Comparison of ENCODE assay signal across 8 mouse cellular contexts in the genomic region with DNA sequence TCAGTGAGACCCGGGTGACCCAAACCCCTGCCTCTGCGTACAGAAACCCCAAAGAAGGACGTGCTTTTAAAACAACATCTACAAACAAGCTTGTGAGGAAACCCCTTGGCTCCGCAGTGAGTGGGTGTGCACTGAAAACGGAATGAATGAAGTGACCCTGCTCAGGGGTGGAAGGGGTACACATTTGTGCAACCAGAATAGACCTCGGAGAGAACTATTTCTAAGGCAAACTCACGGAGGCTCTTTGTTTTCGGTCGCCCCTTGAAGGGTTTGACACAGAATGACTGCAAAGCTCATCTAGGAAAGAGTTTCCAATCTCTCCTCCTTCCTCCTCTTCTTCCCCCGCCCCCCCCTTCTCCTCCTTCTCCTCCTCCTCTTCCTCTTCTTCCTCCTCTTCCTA.
DNase-seq lines count a peak whose midpoint lies in the region; ATAC-seq and TF ChIP-seq lines count a peak whose summit lies in the region.
"Had no signal": no experiment of that assay in that cellular context is flagged by ENCODE, and none has a peak within 500 bp of the region (broad histone marks: within the 10 kb centered on the region; RNA-seq: fewer than 3 reads in every experiment).

No protein-coding gene starts in this region.

- H3K36me3 ChIP-seq in lung, embryonic 14.5 days (ENCODE audit: insufficient read depth): no peaks in the 10 kb centered on the region
- H3K36me3 ChIP-seq in forebrain, embryonic 16.5 days (ENCODE audit: control insufficient read depth, insufficient read depth): no peaks in the 10 kb centered on the region
- H3K36me3 ChIP-seq in limb, embryonic 11.5 days (ENCODE audit: control insufficient read depth, insufficient read depth, low read length): no peaks in the 10 kb centered on the region
- no peaks in the 10 kb centered on the region for H3K36me3 ChIP-seq in neural tube, embryonic 14.5 days (ENCODE audit: control insufficient read depth, insufficient read depth, low read length)
- H3K36me3 ChIP-seq: G1E had no signal

- no peak overlapping the region for H3K9ac ChIP-seq in lung, embryonic 14.5 days
- H3K9ac ChIP-seq in forebrain, embryonic 16.5 days (replicated peaks; ENCODE audit: low read depth, low read length): no peak overlapping the region; the same call in 1 of the 2 replicates
- H3K9ac ChIP-seq in limb, embryonic 11.5 days (ENCODE audit: low read length): no peak overlapping the region
- no peak overlapping the region for H3K9ac ChIP-seq in neural tube, embryonic 14.5 days (replicated peaks; ENCODE audit: low read depth, low read length)

- no peaks in the 10 kb centered on the region for H3K27me3 ChIP-seq in lung, embryonic 14.5 days (ENCODE audit: insufficient read depth, low read length)
- H3K27me3 ChIP-seq in forebrain, embryonic 16.5 days (replicated peaks; ENCODE audit: control insufficient read depth, insufficient read depth, low read length): no peaks in the 10 kb centered on the region
- H3K27me3 ChIP-seq in limb, embryonic 11.5 days (ENCODE audit: control insufficient read depth, insufficient read depth, low read length): no peaks in the 10 kb centered on the region
- no peaks in the 10 kb centered on the region for H3K27me3 ChIP-seq in neural tube, embryonic 14.5 days (ENCODE audit: control insufficient read depth, insufficient read depth, low read length)

- TF ChIP-seq CTCF in lung, embryonic 14.5 days (IDR thresholded peaks at IDR 0.05; ENCODE audit: low read depth): no peak

- no peak for ATAC-seq in lung, embryonic 14.5 days (ENCODE audit: insufficient read depth)
- ATAC-seq in forebrain, embryonic 16.5 days: no peak
- ATAC-seq in limb, embryonic 11.5 days (ENCODE audit: insufficient number of reproducible peaks, low FRiP score, low TSS enrichment, low read depth): no peak
- no peak for ATAC-seq in neural tube, embryonic 14.5 days (ENCODE audit: low read depth)

- H3K4me2 ChIP-seq in lung, embryonic 14.5 days: peak overlapping the region; percentile 63
- peak overlapping the region; percentile 66 for H3K4me2 ChIP-seq in forebrain, embryonic 16.5 days (ENCODE audit: low read length)
- peak overlapping the region; percentile 24; the same call in 1 of the 2 replicates for H3K4me2 ChIP-seq in limb, embryonic 11.5 days (ENCODE audit: low read depth, severe bottlenecking)
- H3K4me2 ChIP-seq in neural tube, embryonic 14.5 days (ENCODE audit: low read depth, low read length): peak overlapping the region; percentile 53

- no peak overlapping the region for H3K27ac ChIP-seq in lung, embryonic 14.5 days (ENCODE audit: low read depth)
- no peak overlapping the region; the same call in 1 of the 2 replicates for H3K27ac ChIP-seq in forebrain, embryonic 16.5 days (ENCODE audit: low read length)
- no peak overlapping the region for H3K27ac ChIP-seq in limb, embryonic 11.5 days (replicated peaks; ENCODE audit: low read depth, low read length)
- no peak overlapping the region for H3K27ac ChIP-seq in neural tube, embryonic 14.5 days (ENCODE audit: low read depth, low read length)

- DNase-seq in lung, embryonic 14.5 days: no peak
- DNase-seq in lung, postnatal 36 days: no peak
- DNase-seq in limb, embryonic 11.5 days (ENCODE audit: low spot score): no peak
- no peak for DNase-seq in testis, postnatal 10 days (ENCODE audit: low spot score)
- no peak for DNase-seq in kidney, adult 9 months

- H3K4me1 ChIP-seq in lung, embryonic 14.5 days (ENCODE audit: insufficient read depth): peaks cover 10% of the 10 kb centered on the region
- peaks cover 31% of the 10 kb centered on the region for H3K4me1 ChIP-seq in forebrain, embryonic 16.5 days (replicated peaks; ENCODE audit: control insufficient read depth, insufficient read depth, low read length)
- peaks cover 19% of the 10 kb centered on the region for H3K4me1 ChIP-seq in limb, embryonic 11.5 days (ENCODE audit: control insufficient read depth, insufficient read depth, low read length)
- peaks cover 23% of the 10 kb centered on the region; the same call in 1 of the 2 replicates for H3K4me1 ChIP-seq in neural tube, embryonic 14.5 days (ENCODE audit: control insufficient read depth, insufficient read depth, low read length)

- WGBS in lung, embryonic 14.5 days: 14% methylated on average over 10 of the region's 10 CpGs
- WGBS in forebrain, embryonic 16.5 days: 9% methylated on average over 10 of the region's 10 CpGs
- WGBS in limb, embryonic 11.5 days: 15% methylated on average over 10 of the region's 10 CpGs
- WGBS in neural tube, embryonic 14.5 days: 13% methylated on average over 10 of the region's 10 CpGs

- H3K4me3 ChIP-seq in lung, embryonic 14.5 days (ENCODE audit: low read depth, low read length): no peak overlapping the region
- peak overlapping the region; percentile 43 for H3K4me3 ChIP-seq in forebrain, embryonic 16.5 days (replicated peaks; ENCODE audit: low read length)
- no peak overlapping the region for H3K4me3 ChIP-seq in limb, embryonic 11.5 days (ENCODE audit: low read depth, low read length)
- H3K4me3 ChIP-seq in neural tube, embryonic 14.5 days (ENCODE audit: low read depth, low read length): no peak overlapping the region

- H3K9me3 ChIP-seq in lung, embryonic 14.5 days (ENCODE audit: low read depth, low read length): no peaks in the 10 kb centered on the region
- H3K9me3 ChIP-seq in forebrain, embryonic 16.5 days (ENCODE audit: control insufficient read depth, low read length): no peaks in the 10 kb centered on the region
- H3K9me3 ChIP-seq in limb, embryonic 11.5 days (ENCODE audit: control insufficient read depth, low read length): no peaks in the 10 kb centered on the region
- no peaks in the 10 kb centered on the region for H3K9me3 ChIP-seq in neural tube, embryonic 14.5 days (ENCODE audit: control insufficient read depth, low read length)
